Mouse (Mus musculus): ENCODE results near the gene Lrrk1. TPM values are rescaled to one million over a fixed set of nuclear protein-coding genes. Genes with fewer than 3 reads are reported as not detected.

Lrrk1 gene
- polyA plus RNA-seq, 1 experiment from 2014 or later: 29.3 TPM

DNA sequence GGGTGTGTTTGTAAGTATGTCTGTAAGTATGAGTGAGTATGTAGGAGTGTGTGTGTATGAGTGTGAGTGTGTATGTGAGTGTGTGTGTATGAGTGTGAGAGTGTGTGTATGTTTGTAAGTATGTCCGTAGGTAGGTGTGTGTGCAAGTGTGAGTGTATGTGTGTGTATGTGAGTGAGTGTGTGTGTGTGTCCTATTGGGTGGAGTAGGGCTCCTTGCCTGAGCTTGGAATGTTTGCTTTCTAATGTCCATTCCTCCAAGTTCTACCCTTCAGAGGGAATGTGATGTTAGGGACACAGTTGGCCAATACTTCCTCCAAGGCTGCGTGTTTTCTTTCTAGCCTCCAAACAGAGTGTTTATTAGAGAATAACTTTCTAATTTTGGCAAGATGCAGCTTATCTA, 51.2 kb downstream of the Lrrk1 start:
- Histone ChIP-seq H3K4me1 (replicated peaks; ENCODE audit: control insufficient read depth, insufficient read depth, low read length) (peaks cover 13% of the 10 kb centered on the region), H3K27me3 (ENCODE audit: control insufficient read depth, insufficient read depth, low read depth, low read length) (no peaks in the 10 kb centered on the region), H3K27ac (ENCODE audit: low read length) (no peak overlapping the region), H3K9ac (ENCODE audit: low read length) (no peak overlapping the region), H3K4me3 (ENCODE audit: low read length) (no peak overlapping the region), H3K9me3 (ENCODE audit: control insufficient read depth, low read length) (no peaks in the 10 kb centered on the region; the same call in 1 of the 2 replicates), H3K36me3 (ENCODE audit: control insufficient read depth, insufficient read depth, low read length) (peaks cover 20% of the 10 kb centered on the region), H3K4me2 (ENCODE audit: low read depth, low read length) (no peak overlapping the region)
- no peak for ATAC-seq (ENCODE audit: low read depth)
- WGBS: 69% methylated on average over 2 of the region's 2 CpGs

DNA sequence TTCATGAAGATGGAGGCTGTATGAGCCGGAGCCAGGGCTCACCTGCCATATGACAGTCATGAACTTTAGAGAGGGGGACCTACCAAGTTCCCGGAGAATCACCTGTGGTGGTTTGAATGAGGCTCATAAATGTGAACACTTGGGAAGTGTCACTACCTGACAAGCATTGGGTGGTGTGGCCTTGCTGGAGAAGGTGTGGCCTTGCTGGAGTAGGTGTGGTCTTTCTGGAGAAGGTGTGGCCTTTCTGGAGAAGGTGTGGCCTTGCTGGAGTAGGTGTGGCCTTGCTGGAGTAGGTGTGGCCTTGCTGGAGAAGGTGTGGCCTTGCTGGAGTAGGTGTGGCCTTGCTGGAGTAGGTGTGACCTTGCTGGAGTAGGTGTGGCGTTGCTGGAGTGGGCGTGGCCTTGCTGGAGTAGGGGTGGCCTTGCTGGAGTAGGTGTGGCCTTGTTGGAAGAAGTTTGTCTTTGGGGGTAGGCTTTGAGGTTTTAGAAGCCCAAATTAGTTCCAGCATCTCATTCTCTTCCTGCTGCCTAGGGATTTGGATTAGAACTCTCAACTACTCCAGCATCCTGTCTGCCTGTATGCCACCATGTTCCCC, 54.1 kb downstream of the Lrrk1 start:
- H3K4me1 ChIP-seq (replicated peaks; ENCODE audit: control insufficient read depth, insufficient read depth, low read length): 0 out of 2 replicates have a peak, but pooled peaks cover under 1% of the 10 kb centered on the region
- H3K9ac ChIP-seq (ENCODE audit: low read length): no peak overlapping the region
- H3K36me3 ChIP-seq (ENCODE audit: control insufficient read depth, insufficient read depth, low read length): peaks cover 20% of the 10 kb centered on the region
- H3K4me2 ChIP-seq (ENCODE audit: low read depth, low read length): no peak overlapping the region
- no peak for ATAC-seq (ENCODE audit: low read depth)
- H3K4me3 ChIP-seq (ENCODE audit: low read length): no peak overlapping the region
- H3K27me3 ChIP-seq (ENCODE audit: control insufficient read depth, insufficient read depth, low read depth, low read length): no peaks in the 10 kb centered on the region
- H3K9me3 ChIP-seq (ENCODE audit: control insufficient read depth, low read length): no peaks in the 10 kb centered on the region; the same call in 1 of the 2 replicates
- WGBS: 84% methylated on average over 4 of the region's 4 CpGs
- no peak overlapping the region for H3K27ac ChIP-seq (ENCODE audit: low read length)

DNA sequence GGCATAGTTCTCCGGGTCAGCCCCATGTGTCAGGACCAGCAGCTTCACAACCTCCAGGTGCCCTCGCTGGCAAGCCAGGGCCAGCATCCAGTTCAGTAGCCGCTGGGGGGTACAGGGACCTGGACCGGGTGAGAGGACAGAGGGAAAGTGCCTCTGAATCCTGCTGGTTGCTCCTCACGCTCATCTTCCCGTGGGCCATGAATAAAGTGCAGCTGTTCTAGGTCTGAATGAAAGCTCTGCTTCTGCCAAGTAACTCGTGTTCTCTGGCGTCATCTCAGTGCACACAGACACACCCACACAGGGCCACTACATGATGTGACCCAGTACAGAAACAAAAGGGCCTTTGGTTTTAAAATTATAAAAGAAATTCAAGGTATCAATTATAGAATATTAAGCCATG, 55.8 kb downstream of the Lrrk1 start:
- H3K27me3 ChIP-seq (ENCODE audit: control insufficient read depth, insufficient read depth, low read depth, low read length): no peaks in the 10 kb centered on the region
- no peak overlapping the region for H3K27ac ChIP-seq (ENCODE audit: low read length)
- ATAC-seq (ENCODE audit: low read depth): no peak
- no peaks in the 10 kb centered on the region; the same call in 1 of the 2 replicates for H3K9me3 ChIP-seq (ENCODE audit: control insufficient read depth, low read length)
- H3K9ac ChIP-seq (ENCODE audit: low read length): no peak overlapping the region
- no peak overlapping the region for H3K4me3 ChIP-seq (ENCODE audit: low read length)
- H3K4me2 ChIP-seq (ENCODE audit: low read depth, low read length): no peak overlapping the region
- H3K4me1 ChIP-seq (replicated peaks; ENCODE audit: control insufficient read depth, insufficient read depth, low read length): no peaks in the 10 kb centered on the region
- 84% methylated on average over 8 of the region's 8 CpGs for WGBS
- peaks cover 22% of the 10 kb centered on the region for H3K36me3 ChIP-seq (ENCODE audit: control insufficient read depth, insufficient read depth, low read length)

DNA sequence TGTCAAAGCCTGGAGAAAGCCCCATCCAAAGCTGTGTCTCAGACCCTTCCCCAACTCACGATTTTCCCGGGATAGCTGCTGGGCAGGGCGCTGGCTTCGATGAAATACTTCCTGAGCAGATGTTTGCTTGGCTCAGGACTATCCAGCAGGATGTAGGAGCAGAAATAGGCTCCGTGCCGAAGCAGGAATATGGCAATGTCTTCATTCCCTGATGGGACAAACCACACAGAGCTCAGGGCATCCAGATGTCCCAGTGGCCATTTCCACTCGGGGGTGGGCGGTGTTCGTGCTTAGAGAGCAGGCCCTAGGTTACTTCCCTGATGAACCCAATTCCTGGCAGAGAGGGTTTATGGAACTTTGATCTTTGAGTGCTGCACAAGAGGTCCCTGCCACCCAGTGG, 57.5 kb downstream of the Lrrk1 start:
- 79% methylated on average over 9 of the region's 9 CpGs for WGBS
- no peak for ATAC-seq (ENCODE audit: low read depth)

DNA sequence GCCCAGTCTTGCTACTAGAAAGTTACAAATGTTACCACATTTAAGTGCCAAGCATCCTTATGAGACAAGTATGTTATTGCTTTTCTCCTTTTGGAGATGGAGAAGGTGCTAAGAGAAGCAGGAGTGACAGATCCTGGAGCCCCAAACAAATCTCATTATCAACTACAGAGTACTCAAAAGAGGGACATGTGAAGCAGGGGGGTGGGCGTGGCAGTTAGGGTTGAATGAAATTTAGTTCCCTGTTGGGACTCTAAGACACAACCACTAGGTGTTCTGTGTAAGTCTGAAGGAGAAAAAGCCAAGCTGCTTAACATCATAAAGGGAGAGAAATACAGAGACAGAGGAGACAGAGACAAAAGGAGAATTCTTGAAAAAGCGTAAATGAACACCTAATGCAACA, 60.6 kb downstream of the Lrrk1 start:
- H3K4me1 ChIP-seq (replicated peaks; ENCODE audit: control insufficient read depth, insufficient read depth, low read length): peaks cover 5% of the 10 kb centered on the region; the same call in 1 of the 2 replicates
- no peak overlapping the region for H3K4me2 ChIP-seq (ENCODE audit: low read depth, low read length)
- H3K9me3 ChIP-seq (ENCODE audit: control insufficient read depth, low read length): no peaks in the 10 kb centered on the region; the same call in 1 of the 2 replicates
- H3K4me3 ChIP-seq (ENCODE audit: low read length): no peak overlapping the region
- 93% methylated on average over 2 of the region's 2 CpGs for WGBS
- H3K27me3 ChIP-seq (ENCODE audit: control insufficient read depth, insufficient read depth, low read depth, low read length): no peaks in the 10 kb centered on the region
- no peak for ATAC-seq (ENCODE audit: low read depth)
- no peak overlapping the region for H3K27ac ChIP-seq (ENCODE audit: low read length)
- H3K9ac ChIP-seq (ENCODE audit: low read length): no peak overlapping the region
- H3K36me3 ChIP-seq (ENCODE audit: control insufficient read depth, insufficient read depth, low read length): peaks cover 8% of the 10 kb centered on the region

More for the DNA sequence above, 57.5 kb downstream of the Lrrk1 start:
- Histone ChIP-seq H3K4me3 (ENCODE audit: low read length) (no peak overlapping the region), H3K9me3 (ENCODE audit: control insufficient read depth, low read length) (no peaks in the 10 kb centered on the region; the same call in 1 of the 2 replicates), H3K27me3 (ENCODE audit: control insufficient read depth, insufficient read depth, low read depth, low read length) (no peaks in the 10 kb centered on the region), H3K36me3 (ENCODE audit: control insufficient read depth, insufficient read depth, low read length) (peaks cover 22% of the 10 kb centered on the region), H3K9ac (ENCODE audit: low read length) (no peak overlapping the region), H3K27ac (ENCODE audit: low read length) (no peak overlapping the region), H3K4me2 (ENCODE audit: low read depth, low read length) (no peak overlapping the region), H3K4me1 (replicated peaks; ENCODE audit: control insufficient read depth, insufficient read depth, low read length) (peaks cover 4% of the 10 kb centered on the region; the same call in 1 of the 2 replicates)

DNA sequence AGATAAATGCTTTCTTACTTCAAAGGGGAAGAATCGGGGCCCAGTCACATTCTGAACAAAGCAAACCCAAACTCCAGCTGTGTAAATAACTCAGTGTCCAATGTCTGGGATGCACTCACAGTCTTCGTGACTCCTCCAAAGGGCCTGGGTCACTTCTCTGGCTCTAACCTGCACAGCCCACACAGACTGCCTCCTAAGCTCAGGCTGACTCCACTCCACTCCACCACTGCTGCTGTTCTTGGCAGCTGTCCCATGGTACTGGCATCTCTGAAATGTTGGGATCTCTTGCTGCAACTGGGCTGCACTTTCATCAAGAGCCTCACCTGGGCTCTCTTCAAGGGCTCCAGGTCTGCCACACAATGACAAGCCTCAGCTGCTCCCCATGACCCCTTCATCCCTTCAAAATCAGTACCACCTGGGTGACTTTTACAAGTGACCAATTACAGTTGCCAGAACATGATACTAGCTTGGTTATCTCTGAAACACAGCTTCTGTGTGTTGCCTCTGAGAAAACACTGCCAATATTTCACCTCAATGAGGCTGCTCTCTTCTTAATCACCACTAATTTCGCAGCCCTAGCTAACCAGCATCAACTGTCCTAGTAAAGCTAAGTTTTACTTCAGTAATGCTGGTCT, 62.6 kb downstream of the Lrrk1 start:
- Histone ChIP-seq H3K27ac (ENCODE audit: low read length) (0 out of 2 replicates have a peak overlapping the region, but pooled peaks have one; percentile 25), H3K4me2 (ENCODE audit: low read depth, low read length) (no peak overlapping the region), H3K27me3 (ENCODE audit: control insufficient read depth, insufficient read depth, low read depth, low read length) (no peaks in the 10 kb centered on the region), H3K9me3 (ENCODE audit: control insufficient read depth, low read length) (no peaks in the 10 kb centered on the region; the same call in 1 of the 2 replicates), H3K9ac (ENCODE audit: low read length) (no peak overlapping the region), H3K4me1 (replicated peaks; ENCODE audit: control insufficient read depth, insufficient read depth, low read length) (peaks cover 5% of the 10 kb centered on the region; the same call in 1 of the 2 replicates), H3K4me3 (ENCODE audit: low read length) (no peak overlapping the region), H3K36me3 (ENCODE audit: control insufficient read depth, insufficient read depth, low read length) (0 out of 2 replicates have a peak, but pooled peaks cover 4% of the 10 kb centered on the region)
- 44% methylated on average over 3 of the region's 3 CpGs for WGBS
- ATAC-seq (ENCODE audit: low read depth): peak; percentile 84

DNA sequence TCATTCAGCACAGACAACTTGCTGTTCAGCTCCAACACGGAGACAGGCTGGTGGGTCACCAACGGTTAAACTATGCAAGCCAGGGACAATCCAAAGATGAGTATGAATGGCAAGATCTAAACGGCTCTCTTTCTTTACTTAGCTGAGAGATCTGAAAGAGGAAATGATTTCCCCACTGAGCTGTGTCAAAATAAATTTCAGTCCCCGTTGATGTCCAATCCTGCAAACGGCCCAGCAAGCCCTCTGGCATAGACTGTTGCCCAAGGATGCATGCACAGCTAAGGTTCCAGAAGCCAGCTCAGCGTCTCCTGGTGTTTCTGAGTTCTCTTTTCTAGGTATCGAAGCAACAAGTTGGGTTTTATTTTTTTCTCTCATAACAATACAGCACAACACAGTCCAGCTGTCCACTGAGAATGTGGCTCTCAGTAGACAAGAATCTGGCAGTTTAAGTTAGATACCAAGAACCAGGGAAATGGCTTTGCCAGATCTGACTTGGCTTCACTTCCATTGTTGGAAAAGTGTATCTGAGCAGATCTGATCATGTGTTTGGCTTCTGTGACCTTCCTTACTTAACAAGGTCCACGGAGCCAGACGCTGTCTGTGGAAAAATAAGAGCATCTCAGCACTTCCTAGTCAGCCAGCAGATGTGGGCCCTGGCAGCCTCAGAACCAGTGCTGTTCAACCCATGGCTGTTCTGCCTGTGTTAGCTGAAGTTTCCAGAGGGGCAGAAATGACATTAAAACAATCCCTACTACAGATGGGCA, 64.7 kb downstream of the Lrrk1 start:
- Histone ChIP-seq H3K27ac (ENCODE audit: low read length) (no peak overlapping the region), H3K36me3 (ENCODE audit: control insufficient read depth, insufficient read depth, low read length) (0 out of 2 replicates have a peak, but pooled peaks cover 2% of the 10 kb centered on the region), H3K27me3 (ENCODE audit: control insufficient read depth, insufficient read depth, low read depth, low read length) (no peaks in the 10 kb centered on the region), H3K4me1 (replicated peaks; ENCODE audit: control insufficient read depth, insufficient read depth, low read length) (peaks cover 5% of the 10 kb centered on the region; the same call in 1 of the 2 replicates), H3K9me3 (ENCODE audit: control insufficient read depth, low read length) (no peaks in the 10 kb centered on the region; the same call in 1 of the 2 replicates), H3K9ac (ENCODE audit: low read length) (no peak overlapping the region), H3K4me3 (ENCODE audit: low read length) (no peak overlapping the region), H3K4me2 (ENCODE audit: low read depth, low read length) (no peak overlapping the region)
- 64% methylated on average over 9 of the region's 9 CpGs for whole genome bisulfite sequencing
- ATAC-seq (ENCODE audit: low read depth): no peak

DNA sequence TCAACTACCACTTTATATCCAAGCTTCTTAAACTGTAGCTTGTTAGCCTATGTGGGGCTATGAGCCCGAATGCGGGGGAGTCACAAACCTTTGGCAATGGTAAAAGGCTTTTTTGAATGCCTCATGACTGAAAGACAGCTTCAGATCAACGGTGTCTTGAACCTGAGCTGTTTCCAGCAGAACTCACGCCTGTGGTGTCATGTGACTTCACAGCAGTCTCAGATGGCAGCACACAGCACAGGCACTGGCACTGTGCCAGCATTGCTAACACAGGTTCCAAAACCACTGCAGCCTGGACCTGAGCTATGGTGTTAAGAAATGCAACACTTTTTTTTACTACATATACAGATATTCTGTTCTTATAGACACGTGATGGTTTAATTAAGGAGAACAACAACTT, 67.2 kb downstream of the Lrrk1 start:
- 0 out of 2 replicates have a peak, but pooled peaks have one; percentile 36 for ATAC-seq (ENCODE audit: low read depth)
- H3K4me1 ChIP-seq (replicated peaks; ENCODE audit: control insufficient read depth, insufficient read depth, low read length): peaks cover 5% of the 10 kb centered on the region; the same call in 1 of the 2 replicates
- H3K4me2 ChIP-seq (ENCODE audit: low read depth, low read length): no peak overlapping the region
- H3K4me3 ChIP-seq (ENCODE audit: low read length): no peak overlapping the region
- H3K36me3 ChIP-seq (ENCODE audit: control insufficient read depth, insufficient read depth, low read length): peaks cover 4% of the 10 kb centered on the region
- H3K27me3 ChIP-seq (ENCODE audit: control insufficient read depth, insufficient read depth, low read depth, low read length): no peaks in the 10 kb centered on the region
- 0 out of 2 replicates have a peak, but pooled peaks cover under 1% of the 10 kb centered on the region for H3K9me3 ChIP-seq (ENCODE audit: control insufficient read depth, low read length)
- WGBS: 51% methylated on average over 5 of the region's 5 CpGs
- no peak overlapping the region for H3K27ac ChIP-seq (ENCODE audit: low read length)
- H3K9ac ChIP-seq (ENCODE audit: low read length): no peak overlapping the region

DNA sequence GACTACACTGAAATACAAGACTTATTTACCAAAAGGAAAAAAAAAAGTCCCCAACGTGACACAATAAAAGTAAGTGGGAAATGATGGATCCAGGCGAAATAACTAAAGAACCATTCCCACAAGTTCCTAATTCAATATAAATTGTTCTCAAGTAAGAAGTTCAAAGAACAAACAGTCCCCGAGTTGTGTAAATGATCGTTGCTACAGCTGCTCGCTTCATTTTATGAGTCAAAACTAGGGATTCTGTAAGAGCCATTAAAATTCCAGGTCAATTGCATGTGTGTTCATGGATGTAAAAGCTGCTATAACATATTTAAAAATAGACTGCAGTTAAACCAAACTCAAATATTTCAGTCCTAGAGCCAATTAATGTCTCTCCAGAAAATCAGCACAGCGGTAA, 70.0 kb downstream of the Lrrk1 start:
- no peak for ATAC-seq (ENCODE audit: low read depth)
- H3K27me3 ChIP-seq (ENCODE audit: control insufficient read depth, insufficient read depth, low read depth, low read length): no peaks in the 10 kb centered on the region
- H3K4me2 ChIP-seq (ENCODE audit: low read depth, low read length): no peak overlapping the region
- H3K36me3 ChIP-seq (ENCODE audit: control insufficient read depth, insufficient read depth, low read length): peaks cover 9% of the 10 kb centered on the region
- H3K9ac ChIP-seq (ENCODE audit: low read length): no peak overlapping the region
- H3K9me3 ChIP-seq (ENCODE audit: control insufficient read depth, low read length): 0 out of 2 replicates have a peak, but pooled peaks cover 2% of the 10 kb centered on the region
- WGBS: 59% methylated on average over 6 of the region's 6 CpGs
- no peak overlapping the region for H3K4me3 ChIP-seq (ENCODE audit: low read length)
- H3K4me1 ChIP-seq (replicated peaks; ENCODE audit: control insufficient read depth, insufficient read depth, low read length): no peaks in the 10 kb centered on the region; the same call in 1 of the 2 replicates
- no peak overlapping the region for H3K27ac ChIP-seq (ENCODE audit: low read length)
